20 mouse cellular contexts compared by ENCODE assay signal in the genomic region with DNA sequence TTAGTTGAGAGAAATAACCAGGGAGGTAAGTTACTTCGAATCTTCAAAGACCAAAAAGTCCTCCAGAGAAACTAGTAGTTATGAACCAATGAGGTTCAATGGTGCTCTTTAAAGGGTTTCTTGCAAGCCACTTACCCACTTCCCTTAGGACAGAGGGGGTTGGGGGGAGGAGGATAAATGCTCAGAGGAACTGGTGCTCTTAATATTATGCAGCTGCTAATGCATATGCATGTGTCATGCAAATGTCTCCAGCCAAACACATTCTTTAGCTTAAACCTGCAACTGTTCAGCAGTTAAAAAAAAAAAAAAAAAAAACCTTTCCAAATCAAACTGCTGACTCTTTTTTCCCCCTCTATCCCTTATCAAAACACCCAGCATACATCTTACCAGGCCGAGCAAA. TPM values are rescaled to one million over a fixed set of nuclear protein-coding genes. Genes with fewer than 3 reads are reported as not detected.
"Had no signal": no experiment of that assay in that cellular context is flagged by ENCODE, and none has a peak within 500 bp of the region (broad histone marks: within the 10 kb centered on the region; RNA-seq: fewer than 3 reads in every experiment).

No protein-coding gene starts in this region.

- H3K27ac ChIP-seq: liver, embryonic 15.5 days; lung, embryonic 15.5 days; macrophage; midbrain, embryonic 12.5 days; neural tube, embryonic 12.5 days; stomach, embryonic 15.5 days; stomach, postnatal 0 days had no signal

- H3K36me3 ChIP-seq: liver, embryonic 15.5 days; lung, embryonic 15.5 days; midbrain, embryonic 12.5 days; neural tube, embryonic 12.5 days; stomach, embryonic 15.5 days had no signal

- H3K9ac ChIP-seq: liver, embryonic 15.5 days; liver, postnatal 0 days; lung, embryonic 15.5 days; midbrain, embryonic 12.5 days; neural tube, embryonic 12.5 days; stomach, embryonic 15.5 days had no signal

- DNase-seq: liver, postnatal 0 days; lung, adult 2 months; lung, postnatal 14 days; lung, postnatal 36 days; right cerebral cortex, postnatal 14 days; thymus, adult 2 months; thymus, postnatal 25 days; thymus, postnatal 4 days had no signal

- ATAC-seq: liver, postnatal 0 days; lung, postnatal 0 days had no signal

- H3K4me1 ChIP-seq: megakaryocyte, embryonic 14.5 days had no signal

- H3K9me3 ChIP-seq: lung, embryonic 15.5 days; midbrain, embryonic 12.5 days; neural tube, embryonic 12.5 days; stomach, embryonic 15.5 days had no signal

- H3K4me2 ChIP-seq: liver, embryonic 15.5 days; lung, embryonic 15.5 days; midbrain, embryonic 12.5 days; neural tube, embryonic 12.5 days; stomach, embryonic 15.5 days had no signal

- H3K4me3 ChIP-seq: liver, embryonic 15.5 days; lung, embryonic 15.5 days; megakaryocyte, embryonic 14.5 days; midbrain, embryonic 12.5 days; neural tube, embryonic 12.5 days; stomach, embryonic 15.5 days had no signal

RNA-seq across cellular contexts. Expression of a gene that starts 5.6 kb away (rescaled TPM):
- total RNA-seq: megakaryocyte progenitor cell, adult 5-6 weeks; monocyte, adult 5-6 weeks; neutrophil, adult 5-6 weeks had no signal
- polyA plus RNA-seq: macrophage had no signal
